Mouse (Mus musculus) MEL (cell line): ENCODE results near the gene Sema6d.

Experiments
- MEF2A ChIP-seq: IDR thresholded peaks from 2 replicates; pipeline ENCODE4 v1.6.1; 2014; ENCODE audit warnings: low read depth, mild to moderate bottlenecking, inconsistent platforms, low read length, improper control_type of control experiment; ENCODE audit not compliant: poor library complexity, insufficient replicate concordance, severe bottlenecking; ENCODE audit errors: extremely low read depth
- POLR2A ChIP-seq, 2 experiments: IDR thresholded peaks; 2 replicates each; pipeline ENCODE4 v1.6.1; 2011 to 2012; ENCODE audit warnings: low read length in 2 of 2, mild to moderate bottlenecking in 2 of 2, control low read depth in 1 of 2, improper control_type of control experiment in 1 of 2, low read depth in 1 of 2, moderate library complexity in 1 of 2; ENCODE audit not compliant: control insufficient read depth in 1 of 2, insufficient read depth in 1 of 2, poor library complexity in 1 of 2
- SMC3 ChIP-seq: IDR thresholded peaks from 2 replicates; pipeline ENCODE4 v1.6.1; 2011; ENCODE audit warnings: low read depth, low read length, improper control_type of control experiment
- TCF12 ChIP-seq: IDR thresholded peaks from 2 replicates; pipeline ENCODE4 v1.6.1; 2014; ENCODE audit warnings: low read depth, mild to moderate bottlenecking, inconsistent platforms, low read length, improper control_type of control experiment, moderate library complexity
- ZMIZ1 ChIP-seq: IDR thresholded peaks from 2 replicates; pipeline ENCODE4 v1.6.1; 2012; ENCODE audit warnings: low read depth, mild to moderate bottlenecking, inconsistent platforms, low read length, improper control_type of control experiment, moderate library complexity

GRCm38 (mm10) chr2:124617440-124617839 lies 527.7 kb downstream of the Sema6d start:
- TF ChIP-seq POLR2A (IDR thresholded peaks at IDR 0.05; ENCODE audit: control insufficient read depth in 1 of 2, insufficient read depth in 1 of 2, low read depth in 1 of 2, low read length in 2 of 2, poor library complexity in 1 of 2) (no peak), SMC3 (no peak), TCF12 (no peak), MEF2A (no peak), ZMIZ1 (no peak)
